Mouse (Mus musculus) stomach, postnatal 0 days (tissue): ENCODE measurements around the gene Rad51b.

Experiments used
- CTCF ChIP-seq: IDR thresholded peaks from 2 replicates; pipeline ENCODE4 v1.5.1; 2016; ENCODE audit warnings: antibody characterized with exemption, low read depth, mild to moderate bottlenecking, moderate library complexity
- EP300 ChIP-seq: optimal IDR thresholded peaks from 2 replicates; pipeline ENCODE3; 2016; ENCODE audit warnings: antibody characterized with exemption

- no peak for TF ChIP-seq CTCF
- no peak for TF ChIP-seq EP300
Observed at GRCm38 (mm10) chr12:79686594-79687325, 389.7 kb downstream of the Rad51b start.
